Mouse (Mus musculus): ENCODE results near the gene Gm10277.

GRCm38 (mm10) chr11:77781088-77781487 lies 6.5 kb downstream of the Gm10277 start:
- TF ChIP-seq MAZ (IDR thresholded peaks at IDR 0.05; ENCODE audit: low read depth, low read length) (no peak), SIN3A (IDR thresholded peaks at IDR 0.05; ENCODE audit: low read length) (no peak), TBP (conservative IDR thresholded peaks at IDR 0.05; ENCODE audit: low read depth, low read length) (no peak), NRF1 (IDR thresholded peaks at IDR 0.05; ENCODE audit: low read depth, low read length) (no peak), E2F4 (IDR thresholded peaks at IDR 0.05; ENCODE audit: insufficient replicate concordance, low read depth, low read length) (no peak), POLR2A (IDR thresholded peaks at IDR 0.05; ENCODE audit: low read depth, low read length) (no peak), TCF12 (IDR thresholded peaks at IDR 0.05; ENCODE audit: low read depth, low read length) (no peak), MAFK (IDR thresholded peaks at IDR 0.05; ENCODE audit: insufficient replicate concordance, low read length) (no peak), USF1 (IDR thresholded peaks at IDR 0.05; ENCODE audit: low read depth, low read length) (no peak), CHD2 (IDR thresholded peaks at IDR 0.05; ENCODE audit: low read length) (no peak), ZKSCAN1 (IDR thresholded peaks at IDR 0.05; ENCODE audit: borderline replicate concordance, low read depth, low read length) (no peak), CTCF (conservative IDR thresholded peaks at IDR 0.05 in 1 of 2, IDR thresholded peaks at IDR 0.05 in 1 of 2; ENCODE audit: low read depth in 2 of 2, low read length in 2 of 2) (no peak), CHD1 (IDR thresholded peaks at IDR 0.05; ENCODE audit: low read depth, low read length) (no peak)

All from CH12.LX (cell line).